Mouse (Mus musculus): ENCODE data around the gene Tead2. TPM values are rescaled to one million over a fixed set of nuclear protein-coding genes. Genes with fewer than 3 reads are reported as not detected.
A peak's percentile ranks its signal among the peaks of the same experiment; 100 is the strongest.

The Tead2 gene
- polyA plus RNA-seq, 1 experiment from 2014 or later = 26.8 TPM

DNA sequence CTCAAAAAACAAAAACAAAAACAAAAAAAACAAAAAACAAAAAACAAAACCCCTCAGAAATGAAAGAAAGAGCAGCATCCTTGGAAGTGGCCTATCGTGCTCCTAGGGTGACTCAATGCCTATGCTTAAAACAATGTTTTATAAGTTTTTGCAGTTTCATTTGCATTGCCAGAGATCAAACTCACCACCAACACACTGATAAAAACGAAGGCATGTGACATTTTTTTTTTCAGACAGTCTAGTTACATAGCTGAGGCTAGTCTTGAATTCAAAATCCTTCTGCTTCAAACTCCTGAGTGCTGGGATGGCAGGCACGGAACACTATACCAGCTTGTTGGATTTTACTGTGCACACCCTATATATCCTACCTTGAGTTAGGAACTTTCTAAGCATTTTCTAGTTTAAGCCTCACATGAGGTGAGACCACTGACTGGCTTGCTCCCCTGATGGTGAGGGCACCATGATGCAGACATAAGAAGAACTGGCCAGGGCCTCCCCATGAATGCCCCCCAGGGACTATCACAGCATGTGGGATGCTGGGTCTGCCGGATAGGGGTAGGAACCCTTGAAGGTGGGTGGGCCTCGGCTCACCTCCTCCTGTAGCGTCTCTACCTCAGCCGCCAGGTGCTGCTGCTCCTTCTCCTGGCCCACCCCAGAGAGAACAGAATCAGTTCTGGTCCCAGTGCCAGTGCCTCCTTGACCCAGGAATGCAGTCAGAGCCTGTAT, 22.8 kb upstream of the Tead2 start:
- Histone ChIP-seq H3K4me3 (ENCODE audit: low read depth, low read length) (no peak overlapping the region), H3K9me3 (ENCODE audit: control insufficient read depth, low read length) (no peaks in the 10 kb centered on the region), H3K36me3 (ENCODE audit: control insufficient read depth, insufficient read depth, low read length) (no peaks in the 10 kb centered on the region), H3K4me2 (replicated peaks; ENCODE audit: low read depth) (no peak overlapping the region), H3K27ac (replicated peaks) (no peak overlapping the region), H3K4me1 (replicated peaks; ENCODE audit: control insufficient read depth, insufficient read depth) (no peaks in the 10 kb centered on the region), H3K9ac (ENCODE audit: low read length) (no peak overlapping the region), H3K27me3 (ENCODE audit: control insufficient read depth, insufficient read depth, low read length) (no peaks in the 10 kb centered on the region)
- WGBS = 84% methylated on average over 7 of the region's 7 CpGs
- no peak for ATAC-seq (ENCODE audit: low FRiP score, low TSS enrichment)
- TF ChIP-seq CTCF (IDR thresholded peaks at IDR 0.05; ENCODE audit: low read depth) (no peak), EP300 (optimal IDR thresholded peaks at IDR 0.05) (no peak)
- DNase-seq (ENCODE audit: low spot score) = no peak

DNA sequence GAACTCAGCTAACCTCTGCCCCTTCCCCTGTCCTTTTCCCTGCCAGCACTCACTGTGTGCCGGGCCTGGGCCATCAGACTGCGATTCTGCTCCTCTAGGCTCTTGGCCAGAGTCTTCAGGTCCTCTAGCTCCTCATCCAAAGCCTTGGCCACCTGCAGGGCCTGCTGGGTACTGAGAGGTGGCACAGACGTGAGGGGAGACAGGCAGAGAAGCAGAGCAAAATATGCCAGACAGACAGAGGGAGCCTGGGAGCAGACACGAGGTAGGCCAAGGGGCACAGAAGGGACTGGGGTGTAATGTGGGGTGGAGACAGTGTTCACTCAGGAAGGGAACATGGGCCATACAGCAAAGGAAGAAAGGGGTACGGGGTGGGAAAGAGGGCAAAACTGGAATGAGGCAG, 22.1 kb upstream of the Tead2 start:
- DNase-seq (ENCODE audit: low spot score) (no peak), ATAC-seq (ENCODE audit: low FRiP score, low TSS enrichment) (no peak)
- TF ChIP-seq CTCF (IDR thresholded peaks at IDR 0.05; ENCODE audit: low read depth) = peak; percentile 22
- no peak for TF ChIP-seq EP300 (optimal IDR thresholded peaks at IDR 0.05)
- WGBS = 72% methylated on average over 5 of the region's 5 CpGs
- no peak overlapping the region for H3K9ac ChIP-seq (ENCODE audit: low read length)
- H3K4me1 ChIP-seq (replicated peaks; ENCODE audit: control insufficient read depth, insufficient read depth) = no peaks in the 10 kb centered on the region
- H3K4me3 ChIP-seq (ENCODE audit: low read depth, low read length) = no peak overlapping the region
- no peaks in the 10 kb centered on the region for H3K9me3 ChIP-seq (ENCODE audit: control insufficient read depth, low read length)
- no peaks in the 10 kb centered on the region for H3K36me3 ChIP-seq (ENCODE audit: control insufficient read depth, insufficient read depth, low read length)
- H3K4me2 ChIP-seq (replicated peaks; ENCODE audit: low read depth) = no peak overlapping the region
- no peak overlapping the region for H3K27ac ChIP-seq (replicated peaks)
- H3K27me3 ChIP-seq (ENCODE audit: control insufficient read depth, insufficient read depth, low read length) = no peaks in the 10 kb centered on the region

DNA sequence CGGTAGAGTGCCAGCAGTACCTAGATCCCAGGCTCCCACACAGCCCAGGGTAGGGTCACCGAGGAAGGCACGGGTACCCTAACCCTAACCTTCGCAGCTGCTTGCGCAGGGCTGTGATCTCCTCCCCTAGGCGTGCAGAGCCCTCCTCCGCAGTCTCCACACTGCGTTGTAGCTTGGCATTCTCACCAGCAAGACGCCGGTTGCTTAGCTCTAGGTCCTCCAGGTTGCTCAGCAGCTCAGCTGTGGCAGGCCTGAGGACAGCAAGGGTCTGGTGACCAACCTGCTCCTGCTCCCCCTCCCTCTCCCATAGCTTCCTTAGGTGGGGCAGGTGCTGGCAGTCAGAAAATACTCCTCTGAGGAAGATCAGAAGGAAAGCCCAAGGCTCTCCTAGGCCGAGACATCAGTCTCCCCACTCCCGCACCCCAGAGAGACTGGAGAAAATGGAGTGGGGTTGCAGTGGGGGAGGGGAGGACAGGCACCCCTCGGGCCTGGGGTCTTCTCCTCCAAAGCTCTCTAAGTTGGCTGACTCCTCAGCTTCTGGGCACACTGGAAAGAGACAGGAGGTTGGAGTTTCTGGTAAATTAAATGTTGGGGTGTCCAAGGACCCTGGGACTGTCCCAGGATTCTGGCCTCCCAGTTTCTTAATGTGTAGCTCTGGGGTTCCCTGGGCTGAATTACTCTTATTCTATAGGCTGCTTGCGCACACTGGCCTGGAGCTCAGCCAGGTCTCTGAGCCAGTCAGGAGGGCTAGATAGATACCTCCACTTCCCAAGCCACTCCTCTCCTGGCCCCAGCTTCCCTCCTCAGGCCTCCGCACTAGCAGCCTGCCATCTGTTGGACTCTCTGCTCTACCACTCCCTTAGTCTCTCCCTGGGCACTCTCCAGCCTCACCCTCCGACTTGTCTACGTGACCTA, 21.4 kb upstream of the Tead2 start:
- 72% methylated on average over 17 of the region's 17 CpGs for WGBS
- ATAC-seq (ENCODE audit: low FRiP score, low TSS enrichment) (no peak), DNase-seq (ENCODE audit: low spot score) (no peak)
- Histone ChIP-seq H3K27ac (replicated peaks) (no peak overlapping the region), H3K9ac (ENCODE audit: low read length) (no peak overlapping the region), H3K36me3 (ENCODE audit: control insufficient read depth, insufficient read depth, low read length) (no peaks in the 10 kb centered on the region), H3K4me2 (replicated peaks; ENCODE audit: low read depth) (no peak overlapping the region), H3K9me3 (ENCODE audit: control insufficient read depth, low read length) (no peaks in the 10 kb centered on the region), H3K4me3 (ENCODE audit: low read depth, low read length) (no peak overlapping the region), H3K4me1 (replicated peaks; ENCODE audit: control insufficient read depth, insufficient read depth) (no peaks in the 10 kb centered on the region), H3K27me3 (ENCODE audit: control insufficient read depth, insufficient read depth, low read length) (no peaks in the 10 kb centered on the region)
- no peak for TF ChIP-seq CTCF (IDR thresholded peaks at IDR 0.05; ENCODE audit: low read depth)
- TF ChIP-seq EP300 (optimal IDR thresholded peaks at IDR 0.05) = no peak

DNA sequence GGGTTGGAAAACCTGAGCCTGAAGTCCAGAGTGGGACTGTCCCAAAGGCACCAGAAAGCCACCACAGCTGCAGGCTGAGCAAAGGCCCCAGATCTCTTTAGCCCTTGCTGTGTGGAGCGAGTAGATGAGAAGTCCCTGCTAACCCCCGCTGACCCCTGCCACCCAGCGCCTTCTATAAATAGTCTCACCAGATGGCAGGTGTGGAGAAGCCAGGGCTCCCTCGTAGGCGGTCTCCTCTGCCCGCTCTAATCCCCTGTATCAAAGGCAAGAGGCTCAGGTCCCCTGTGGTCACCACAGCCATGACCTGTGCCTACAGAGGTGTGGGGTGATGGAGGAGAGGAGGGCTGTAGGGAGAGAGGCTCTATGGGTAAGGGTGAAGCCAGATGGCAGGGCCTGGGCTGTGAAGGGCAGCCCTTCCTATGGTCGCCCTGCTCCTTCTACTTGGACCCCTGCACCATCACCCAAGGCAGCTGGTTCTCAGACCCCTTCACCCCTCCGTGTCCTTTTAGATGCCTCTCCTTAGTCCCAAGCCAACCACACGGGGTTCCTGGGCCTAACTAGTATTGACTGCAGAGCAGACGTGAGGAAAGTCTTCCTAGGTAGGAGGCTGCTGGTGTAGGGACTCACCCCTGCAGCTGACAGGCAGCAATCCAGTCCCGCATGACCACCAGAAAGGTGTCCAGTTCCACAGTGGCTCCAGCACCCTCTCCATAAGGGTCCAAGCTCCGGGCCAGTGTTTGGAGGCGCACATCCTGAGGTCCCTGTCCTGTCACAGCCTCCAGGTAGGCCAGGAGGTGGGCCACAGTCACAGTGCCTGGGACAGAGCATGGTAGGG, 20.0 kb upstream of the Tead2 start:
- TF ChIP-seq EP300 (optimal IDR thresholded peaks at IDR 0.05) (no peak), CTCF (IDR thresholded peaks at IDR 0.05; ENCODE audit: low read depth) (no peak)
- no peak for ATAC-seq (ENCODE audit: low FRiP score, low TSS enrichment)
- no peak for DNase-seq (ENCODE audit: low spot score)
- no peaks in the 10 kb centered on the region for H3K27me3 ChIP-seq (ENCODE audit: control insufficient read depth, insufficient read depth, low read length)
- H3K9me3 ChIP-seq (ENCODE audit: control insufficient read depth, low read length) = no peaks in the 10 kb centered on the region
- H3K4me1 ChIP-seq (replicated peaks; ENCODE audit: control insufficient read depth, insufficient read depth) = no peaks in the 10 kb centered on the region
- H3K9ac ChIP-seq (ENCODE audit: low read length) = no peak overlapping the region
- no peak overlapping the region for H3K27ac ChIP-seq (replicated peaks)
- no peaks in the 10 kb centered on the region for H3K36me3 ChIP-seq (ENCODE audit: control insufficient read depth, insufficient read depth, low read length)
- H3K4me2 ChIP-seq (replicated peaks; ENCODE audit: low read depth) = no peak overlapping the region
- no peak overlapping the region for H3K4me3 ChIP-seq (ENCODE audit: low read depth, low read length)
- 65% methylated on average over 13 of the region's 13 CpGs for WGBS

DNA sequence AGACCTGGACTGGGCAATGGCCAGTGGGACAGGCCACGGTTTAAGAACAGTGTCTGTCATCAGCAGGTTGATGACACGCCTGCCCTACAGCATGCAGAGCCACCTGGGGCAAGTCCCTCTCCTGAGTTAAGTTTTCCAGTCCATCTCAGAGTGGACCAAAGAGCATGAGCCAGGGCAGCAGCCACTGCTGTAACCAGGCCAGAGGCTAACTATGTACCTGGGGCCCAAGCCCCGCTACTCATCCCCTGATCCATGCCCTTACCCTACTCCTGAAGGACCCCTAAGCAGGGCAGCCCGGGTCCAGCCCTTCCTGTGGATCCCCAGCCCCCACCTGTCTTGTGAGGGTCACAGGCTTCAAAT, 19.4 kb upstream of the Tead2 start:
- H3K4me3 ChIP-seq (ENCODE audit: low read depth, low read length) = no peak overlapping the region
- H3K9me3 ChIP-seq (ENCODE audit: control insufficient read depth, low read length) = no peaks in the 10 kb centered on the region
- H3K36me3 ChIP-seq (ENCODE audit: control insufficient read depth, insufficient read depth, low read length) = no peaks in the 10 kb centered on the region
- DNase-seq (ENCODE audit: low spot score) = no peak
- H3K27me3 ChIP-seq (ENCODE audit: control insufficient read depth, insufficient read depth, low read length) = no peaks in the 10 kb centered on the region
- H3K27ac ChIP-seq (replicated peaks) = no peak overlapping the region
- WGBS = 86% methylated on average over 4 of the region's 4 CpGs
- no peak for TF ChIP-seq EP300 (optimal IDR thresholded peaks at IDR 0.05)
- TF ChIP-seq CTCF (IDR thresholded peaks at IDR 0.05; ENCODE audit: low read depth) = no peak
- H3K9ac ChIP-seq (ENCODE audit: low read length) = no peak overlapping the region
- H3K4me1 ChIP-seq (replicated peaks; ENCODE audit: control insufficient read depth, insufficient read depth) = no peaks in the 10 kb centered on the region
- ATAC-seq (ENCODE audit: low FRiP score, low TSS enrichment) = no peak
- no peak overlapping the region for H3K4me2 ChIP-seq (replicated peaks; ENCODE audit: low read depth)

Data from stomach, postnatal 0 days (tissue).